Mouse (Mus musculus): ENCODE results near the gene Necab3. TPM values are rescaled to one million over a fixed set of nuclear protein-coding genes. Genes with fewer than 3 reads are reported as not detected.

Gene Necab3
- polyA plus RNA-seq, 1 experiment = 4.0 TPM

- TF ChIP-seq GATA1 (IDR thresholded peaks at IDR 0.05; ENCODE audit: low read length) = no peak
Measured at GRCm38 (mm10) chr2:154557184-154557832, 1.4 kb downstream of the Necab3 start.

GRCm38 (mm10) chr2:154555235-154555634 lies 3.5 kb downstream of the Necab3 start:
- no peak for TF ChIP-seq GATA1 (IDR thresholded peaks at IDR 0.05; ENCODE audit: low read length)

GRCm38 (mm10) chr2:154552424-154552907 lies 6.2 kb downstream of the Necab3 start:
- TF ChIP-seq GATA1 (IDR thresholded peaks at IDR 0.05; ENCODE audit: low read length) = no peak

- TF ChIP-seq GATA1 (IDR thresholded peaks at IDR 0.05; ENCODE audit: low read length) = no peak
Measured at GRCm38 (mm10) chr2:154551927-154552326, 6.8 kb downstream of the Necab3 start.

- TF ChIP-seq GATA1 (IDR thresholded peaks at IDR 0.05; ENCODE audit: low read length) = no peak
Measured at GRCm38 (mm10) chr2:154551476-154551875, 7.2 kb downstream of the Necab3 start, which contains the start of gene Actl10. Actl10 (plus strand) TSS chr2:154551776.

- no peak for TF ChIP-seq GATA1 (IDR thresholded peaks at IDR 0.05; ENCODE audit: low read length)
Measured at GRCm38 (mm10) chr2:154550937-154551336, 7.8 kb downstream of the Necab3 start.

GRCm38 (mm10) chr2:154549886-154550189 lies 8.9 kb downstream of the Necab3 start:
- TF ChIP-seq GATA1 (IDR thresholded peaks at IDR 0.05; ENCODE audit: low read length) = no peak

- no peak for TF ChIP-seq GATA1 (IDR thresholded peaks at IDR 0.05; ENCODE audit: low read length)
Measured at GRCm38 (mm10) chr2:154549127-154549885, 9.4 kb downstream of the Necab3 start.

- TF ChIP-seq GATA1 (IDR thresholded peaks at IDR 0.05; ENCODE audit: low read length) = no peak
Measured at GRCm38 (mm10) chr2:154548688-154549087, 10.0 kb downstream of the Necab3 start.

- TF ChIP-seq GATA1 (IDR thresholded peaks at IDR 0.05; ENCODE audit: low read length) = no peak
Measured at GRCm38 (mm10) chr2:154546711-154547110, 12.0 kb downstream of the Necab3 start, which contains the start of gene 1700003F12Rik. 1700003F12Rik (plus strand) TSS chr2:154547085.

GRCm38 (mm10) chr2:154543567-154544347 lies 14.9 kb downstream of the Necab3 start:
- no peak for TF ChIP-seq GATA1 (IDR thresholded peaks at IDR 0.05; ENCODE audit: low read length)

- no peak for TF ChIP-seq GATA1 (IDR thresholded peaks at IDR 0.05; ENCODE audit: low read length)
Measured at GRCm38 (mm10) chr2:154541630-154542029, 17.1 kb downstream of the Necab3 start.

GRCm38 (mm10) chr2:154539720-154540119 lies 19.0 kb downstream of the Necab3 start:
- TF ChIP-seq GATA1 (IDR thresholded peaks at IDR 0.05; ENCODE audit: low read length) = no peak

- no peak for TF ChIP-seq GATA1 (IDR thresholded peaks at IDR 0.05; ENCODE audit: low read length)
Measured at GRCm38 (mm10) chr2:154538710-154539109, 20.0 kb downstream of the Necab3 start.

- TF ChIP-seq GATA1 (IDR thresholded peaks at IDR 0.05; ENCODE audit: low read length) = no peak
Measured at GRCm38 (mm10) chr2:154538310-154538709, 20.4 kb downstream of the Necab3 start.

GRCm38 (mm10) chr2:154534704-154535270 lies 23.9 kb downstream of the Necab3 start:
- no peak for TF ChIP-seq GATA1 (IDR thresholded peaks at IDR 0.05; ENCODE audit: low read length)
